Mouse (Mus musculus): ENCODE data around the gene Insyn1. TPM values are rescaled to one million over a fixed set of nuclear protein-coding genes. Genes with fewer than 3 reads are reported as not detected.
A peak's percentile ranks its signal among the peaks of the same experiment; 100 is the strongest.

Insyn1 gene
- polyA plus RNA-seq, 1 experiment from 2014 or later, result 1.2 TPM

DNA sequence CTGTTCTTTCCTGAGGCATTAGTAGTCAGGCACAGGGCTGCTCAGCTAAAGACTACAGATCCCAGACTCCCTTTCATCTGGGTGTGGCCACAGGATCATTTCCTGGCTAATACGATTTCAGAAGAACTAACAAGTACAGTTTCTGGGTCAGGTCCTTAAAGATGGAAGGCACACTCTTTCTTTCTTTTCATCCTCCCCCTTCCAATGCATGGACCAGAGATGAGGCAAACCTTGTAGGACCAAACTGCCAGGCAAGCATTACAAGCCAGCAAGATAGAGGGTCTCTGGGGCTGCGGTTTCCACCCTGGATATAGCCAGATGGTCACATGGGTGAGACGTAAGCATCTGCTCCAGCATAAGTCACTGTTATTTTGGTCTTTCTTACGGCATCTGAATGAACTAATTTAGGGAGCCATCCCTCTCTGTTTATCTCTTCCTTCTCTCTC, 56.5 kb downstream of the Insyn1 start:
- H3K9me3 ChIP-seq, result no peaks in the 10 kb centered on the region
- H3K4me1 ChIP-seq, result peaks cover 29% of the 10 kb centered on the region
- no peaks in the 10 kb centered on the region for H3K27me3 ChIP-seq (replicated peaks)
- no peak overlapping the region for H3K9ac ChIP-seq
- no peaks in the 10 kb centered on the region for H3K36me3 ChIP-seq
- 52% methylated on average over 4 of the region's 4 CpGs for WGBS
- 0 out of 2 replicates have a peak overlapping the region, but pooled peaks have one; percentile 9 for H3K4me2 ChIP-seq
- no peak overlapping the region for H3K27ac ChIP-seq
- H3K4me3 ChIP-seq (replicated peaks), result no peak overlapping the region
- ATAC-seq (ENCODE audit: insufficient read depth, low FRiP score, low read depth), result no peak

- ATAC-seq (ENCODE audit: insufficient read depth, low FRiP score, low read depth), result no peak
- Histone ChIP-seq H3K9ac (no peak overlapping the region), H3K4me3 (replicated peaks) (no peak overlapping the region), H3K36me3 (no peaks in the 10 kb centered on the region), H3K27ac (no peak overlapping the region), H3K9me3 (no peaks in the 10 kb centered on the region), H3K4me2 (0 out of 2 replicates have a peak overlapping the region, but pooled peaks have one; percentile 9), H3K27me3 (replicated peaks) (no peaks in the 10 kb centered on the region), H3K4me1 (peaks cover 29% of the 10 kb centered on the region)
- 63% methylated on average over 6 of the region's 6 CpGs for WGBS
These were observed 57.0 kb downstream of the Insyn1 start for GRCm38 (mm10) chr9:58545428-58545827.

DNA sequence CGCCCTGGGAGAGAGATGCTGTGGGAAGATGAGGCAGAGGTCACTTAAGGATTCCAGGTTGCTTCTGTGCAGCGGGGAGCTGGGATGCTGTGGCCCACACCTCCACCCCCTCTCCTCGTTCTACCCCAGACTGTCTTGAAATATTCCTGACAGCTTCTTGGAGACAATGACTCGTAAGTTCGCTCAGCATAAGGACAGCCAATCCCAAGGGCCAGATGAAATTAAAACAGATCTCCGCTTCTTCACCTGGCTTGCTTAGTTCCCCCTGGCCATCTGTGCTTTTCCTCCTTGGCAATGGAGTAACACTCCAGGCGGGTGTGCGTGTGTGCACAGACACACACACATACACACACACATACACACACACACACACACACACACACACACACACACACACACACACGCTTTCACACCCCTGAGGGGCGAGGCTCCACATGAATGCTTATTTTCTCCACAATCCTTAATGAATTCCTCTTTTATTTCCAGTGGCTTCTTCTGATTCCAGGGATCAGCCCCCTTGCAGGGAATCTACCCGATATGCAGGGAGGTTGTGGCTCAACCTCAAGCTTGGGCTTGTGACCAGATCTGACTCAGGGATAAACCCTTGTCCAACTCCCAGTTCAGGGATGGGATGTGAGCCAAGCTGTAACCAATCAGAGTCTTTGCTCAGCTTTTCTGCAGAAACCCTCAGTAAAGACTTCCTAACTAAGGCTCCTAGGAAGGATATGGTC, 58.4 kb downstream of the Insyn1 start:
- Histone ChIP-seq H3K27ac (no peak overlapping the region), H3K27me3 (replicated peaks) (no peaks in the 10 kb centered on the region), H3K9ac (no peak overlapping the region), H3K4me3 (replicated peaks) (no peak overlapping the region), H3K9me3 (no peaks in the 10 kb centered on the region), H3K4me2 (no peak overlapping the region), H3K36me3 (no peaks in the 10 kb centered on the region), H3K4me1 (peaks cover 26% of the 10 kb centered on the region)
- 72% methylated on average over 11 of the region's 11 CpGs for WGBS
- ATAC-seq (ENCODE audit: insufficient read depth, low FRiP score, low read depth), result no peak

DNA sequence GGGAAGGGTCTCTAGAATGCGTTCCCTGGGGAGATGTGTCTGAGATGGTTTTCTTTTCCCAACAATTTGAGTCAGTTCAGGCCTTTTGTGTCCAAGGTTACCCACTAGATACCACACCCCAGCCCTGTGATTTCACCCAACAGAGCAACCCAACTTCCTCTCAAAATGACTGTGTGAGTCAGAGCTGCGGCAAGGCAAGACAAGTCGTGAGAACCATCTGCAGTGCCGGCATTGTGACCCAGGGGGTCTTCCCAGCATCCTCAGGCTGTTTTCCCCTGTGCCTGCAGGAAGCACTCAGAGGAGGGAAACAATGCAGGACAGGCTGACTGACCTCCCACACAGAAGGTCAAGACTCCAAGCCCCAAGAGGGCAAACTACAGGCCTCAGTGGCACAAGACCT, 60.5 kb downstream of the Insyn1 start:
- Histone ChIP-seq H3K9ac (no peak overlapping the region), H3K36me3 (no peaks in the 10 kb centered on the region), H3K4me3 (replicated peaks) (no peak overlapping the region), H3K27me3 (replicated peaks) (no peaks in the 10 kb centered on the region), H3K9me3 (no peaks in the 10 kb centered on the region), H3K4me1 (peaks cover 26% of the 10 kb centered on the region), H3K4me2 (no peak overlapping the region), H3K27ac (no peak overlapping the region)
- ATAC-seq (ENCODE audit: insufficient read depth, low FRiP score, low read depth), result no peak
- WGBS, result 56% methylated on average over 4 of the region's 4 CpGs

Other genes with a start within 250 kb of the Insyn1 start
- gene Pml, start 238.8 kb upstream of the Insyn1 start, polyA plus RNA-seq (2015; fragmentation: Nextera tagmentation; extraction: Ambion mirVana), result 15.5 and 19.6 TPM in 2 replicates
- gene Stoml1, start 235.4 kb upstream of the Insyn1 start, polyA plus RNA-seq (2015; fragmentation: Nextera tagmentation; extraction: Ambion mirVana), result 24.1 and 30.0 TPM in 2 replicates
- 42.1 and 49.2 TPM in 2 replicates for gene Loxl1, start 175.4 kb upstream of the Insyn1 start, polyA plus RNA-seq (2015; fragmentation: Nextera tagmentation; extraction: Ambion mirVana)
- gene Tbc1d21, start 118.1 kb upstream of the Insyn1 start, polyA plus RNA-seq (2015; fragmentation: Nextera tagmentation; extraction: Ambion mirVana), result 0.14 TPM in 1 of 2 replicates, not detected in the other
- gene Cd276, start 66.8 kb downstream of the Insyn1 start, polyA plus RNA-seq (2015; fragmentation: Nextera tagmentation; extraction: Ambion mirVana), result 28.7 and 32.5 TPM in 2 replicates
- 134 and 140 TPM in 2 replicates for gene Nptn, start 93.6 kb downstream of the Insyn1 start, polyA plus RNA-seq (2015; fragmentation: Nextera tagmentation; extraction: Ambion mirVana)